Mouse (Mus musculus) thymus, postnatal 10 days (tissue): ENCODE results near the gene Foxm1.

Experiments
- DNase-seq, 2 experiments: peaks; one replicate each; pipeline ENCODE4 v3.0.0; 2021; ENCODE audit warnings: low spot score in 2 of 2

The Foxm1 gene

GRCm38 (mm10) chr6:128424269-128425019 is 61.7 kb downstream of the Foxm1 start, which contains the start of gene Itfg2:
TSS of gene Itfg2 (minus strand) at chr6:128424931.
- DNase-seq: peak; percentile 92 to 93

GRCm38 (mm10) chr6:128425046-128425445 is 62.3 kb downstream of the Foxm1 start:
- DNase-seq: no peak
